Comparison of ENCODE assay signal across 9 mouse cellular contexts in genomic region chr15:62118997-62119396, GRCm38 (mm10).
DNase-seq lines count a peak whose midpoint lies in the region; ATAC-seq and TF ChIP-seq lines count a peak whose summit lies in the region.
"Had no signal": no experiment of that assay in that cellular context is flagged by ENCODE, and none has a peak within 500 bp of the region (broad histone marks: within the 10 kb centered on the region; RNA-seq: fewer than 3 reads in every experiment).

No protein-coding gene starts in this region.

- H3K4me2 ChIP-seq in kidney, embryonic 15.5 days: no peak overlapping the region
- no peak overlapping the region for H3K4me2 ChIP-seq in embryonic facial prominence, embryonic 11.5 days (ENCODE audit: low read depth, low read length)

- no peak overlapping the region for H3K4me3 ChIP-seq in kidney, embryonic 15.5 days (replicated peaks)
- H3K4me3 ChIP-seq in ES-E14 (ENCODE audit: insufficient read depth in 1 of 2, low read depth in 1 of 2, low read length in 2 of 2, poor library complexity in 1 of 2, severe bottlenecking in 1 of 2): no peak overlapping the region
- H3K4me3 ChIP-seq in embryonic facial prominence, embryonic 11.5 days (ENCODE audit: low read depth, low read length): no peak overlapping the region
- H3K4me3 ChIP-seq: gastrocnemius, adult 2 months had no signal

- peak overlapping the region; percentile 54 for H3K27ac ChIP-seq in kidney, embryonic 15.5 days
- no peak overlapping the region for H3K27ac ChIP-seq in ES-E14 (ENCODE audit: insufficient read depth, low read depth, low read length, poor library complexity, severe bottlenecking)
- H3K27ac ChIP-seq in embryonic facial prominence, embryonic 11.5 days (replicated peaks; ENCODE audit: low read depth, low read length): no peak overlapping the region
- H3K27ac ChIP-seq: gastrocnemius, adult 2 months had no signal

- H3K9me3 ChIP-seq in kidney, embryonic 15.5 days (replicated peaks): no peaks in the 10 kb centered on the region
- no peaks in the 10 kb centered on the region for H3K9me3 ChIP-seq in ES-E14 (ENCODE audit: control insufficient read depth, insufficient read depth, low read depth, low read length)
- no peaks in the 10 kb centered on the region for H3K9me3 ChIP-seq in embryonic facial prominence, embryonic 11.5 days (replicated peaks; ENCODE audit: control insufficient read depth, low read length)

- 0 out of 2 replicates have a peak, but pooled peaks have one; percentile 55 for ATAC-seq in kidney, embryonic 15.5 days (replicated peaks; ENCODE audit: low FRiP score)
- ATAC-seq in embryonic facial prominence, embryonic 11.5 days (replicated peaks; ENCODE audit: insufficient number of reproducible peaks, low FRiP score, low TSS enrichment, low read depth): 0 out of 2 replicates have a peak, but pooled peaks have one; percentile 22

- H3K4me1 ChIP-seq in kidney, embryonic 15.5 days: peaks cover 52% of the 10 kb centered on the region
- H3K4me1 ChIP-seq in ES-E14 (ENCODE audit: control insufficient read depth in 2 of 2, insufficient read depth in 2 of 2, low read length in 2 of 2, poor library complexity in 1 of 2): peaks cover 0 to 41% of the 10 kb centered on the region in 2 experiments; a peak in 2 of 4 replicates
- H3K4me1 ChIP-seq in embryonic facial prominence, embryonic 11.5 days (ENCODE audit: control insufficient read depth, insufficient read depth, low read length): no peaks in the 10 kb centered on the region; the same call in 1 of the 2 replicates

- no peaks in the 10 kb centered on the region for H3K27me3 ChIP-seq in kidney, embryonic 15.5 days
- H3K27me3 ChIP-seq in embryonic facial prominence, embryonic 11.5 days (ENCODE audit: control insufficient read depth, insufficient read depth, low read length): no peaks in the 10 kb centered on the region

- no peaks in the 10 kb centered on the region for H3K36me3 ChIP-seq in kidney, embryonic 15.5 days
- no peaks in the 10 kb centered on the region; the same call in 1 of the 2 replicates for H3K36me3 ChIP-seq in ES-E14 (ENCODE audit: control insufficient read depth, insufficient read depth, low read length, poor library complexity, severe bottlenecking)
- H3K36me3 ChIP-seq in embryonic facial prominence, embryonic 11.5 days (replicated peaks; ENCODE audit: control insufficient read depth, insufficient read depth, low read depth, low read length): no peaks in the 10 kb centered on the region

- in situ Hi-C loops in ES-E14 (cut with MboI; ENCODE audit: low sequenced_read_pairs in 2 of 2, unreplicated experiment in 2 of 2): no loop called here

- no peak overlapping the region for H3K9ac ChIP-seq in kidney, embryonic 15.5 days
- 0 out of 2 replicates have a peak overlapping the region, but pooled peaks have one; percentile 1 for H3K9ac ChIP-seq in ES-E14 (ENCODE audit: insufficient read depth, low read depth, low read length, poor library complexity, severe bottlenecking)
- H3K9ac ChIP-seq in embryonic facial prominence, embryonic 11.5 days (replicated peaks; ENCODE audit: low read length): no peak overlapping the region

- WGBS in kidney, embryonic 15.5 days: 44% methylated on average over 10 of the region's 10 CpGs
- 43% methylated on average over 10 of the region's 10 CpGs for WGBS in embryonic facial prominence, embryonic 11.5 days

- DNase-seq in kidney, adult 9 months: no peak
- DNase-seq in ES-E14 (ENCODE audit: low read depth, low spot score): no peak
- DNase-seq in embryonic facial prominence, embryonic 11.5 days (ENCODE audit: low spot score): peak; percentile 33
- DNase-seq in lung, postnatal 36 days: peak; percentile 35
- DNase-seq in cerebellum, adult 9-10 months: no peak
- DNase-seq in thymus, postnatal 4 days: no peak
- DNase-seq: gastrocnemius, adult 2 months; right cerebral cortex, postnatal 4 days had no signal

TF ChIP-seq in ES-E14, 5 proteins besides CTCF, POLR2A, EP300 and RAD21:
- TF ChIP-seq ZC3H11A (IDR thresholded peaks at IDR 0.05; ENCODE audit: borderline replicate concordance, low read depth, low read length) (no peak), CHD2 (IDR thresholded peaks at IDR 0.05; ENCODE audit: low read depth, low read length) (no peak), MAFK (IDR thresholded peaks at IDR 0.05; ENCODE audit: insufficient read depth, low read depth, low read length) (no peak), HCFC1 (IDR thresholded peaks at IDR 0.05; ENCODE audit: borderline replicate concordance, insufficient read depth, low read length) (no peak), ZNF384 (IDR thresholded peaks at IDR 0.05; ENCODE audit: low read depth, low read length) (no peak)

Comparison
In these comparisons a context has a peak if more than half of its experiments do, and no peak if none do; other contexts are left out.
1. DNase-seq: peak in embryonic facial prominence, embryonic 11.5 days (single experiment) and lung, postnatal 36 days (single experiment); none in kidney, adult 9 months (single experiment), ES-E14 (single experiment), cerebellum, adult 9-10 months (single experiment) and thymus, postnatal 4 days (single experiment).